Mouse (Mus musculus): ENCODE data around the gene Tpst1.

DNA sequence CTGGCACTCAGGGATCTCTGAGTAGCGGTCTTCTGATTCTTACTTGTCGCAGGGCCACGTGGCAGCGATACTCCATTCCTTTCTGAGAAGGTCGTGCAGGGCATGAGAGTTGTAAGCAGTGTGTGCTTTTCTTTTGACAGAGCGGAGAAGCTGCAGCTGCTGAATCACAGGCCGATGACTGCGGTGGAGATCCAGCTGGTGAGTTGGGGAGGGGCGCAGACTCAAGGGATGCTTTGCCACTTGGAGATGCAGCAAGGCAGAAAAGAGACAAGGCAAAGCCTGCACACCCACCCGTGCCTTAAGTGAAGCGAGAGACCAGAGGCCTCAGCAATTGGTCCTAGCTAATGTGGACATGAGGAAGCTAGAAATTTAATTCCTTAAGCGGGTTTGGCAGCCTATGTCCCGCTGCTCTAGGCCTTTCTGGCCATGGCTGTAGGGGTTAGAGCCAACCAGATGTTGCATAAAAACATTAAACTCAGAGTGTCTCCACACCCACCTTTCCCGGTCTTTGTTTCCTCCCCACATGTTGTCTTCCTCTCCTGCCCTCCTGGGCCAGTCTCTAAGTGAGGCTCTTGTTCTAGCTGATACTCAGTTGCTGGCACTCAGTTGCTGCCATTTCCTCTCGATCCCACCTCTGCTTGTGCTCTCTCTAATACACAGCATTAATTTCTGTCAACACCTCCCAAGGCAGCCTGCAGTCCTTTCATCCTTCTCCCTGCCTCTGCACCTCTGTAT lies 24.2 kb upstream of the Tpst1 start:
- TF ChIP-seq CTCF (IDR thresholded peaks at IDR 0.05; ENCODE audit: borderline replicate concordance, insufficient read depth, low read depth, low read length) (no peak), POLR2A (IDR thresholded peaks at IDR 0.05; ENCODE audit: borderline replicate concordance, insufficient read depth, low read length) (no peak)
